Mouse (Mus musculus): ENCODE measurements at regions not wholly inside any gene's neighbourhood (a gene's known extent, or its start where the extent isn't known, plus 50 kb on each side); places are given as distances from the start of the nearest gene placed in this dataset.

DNA sequence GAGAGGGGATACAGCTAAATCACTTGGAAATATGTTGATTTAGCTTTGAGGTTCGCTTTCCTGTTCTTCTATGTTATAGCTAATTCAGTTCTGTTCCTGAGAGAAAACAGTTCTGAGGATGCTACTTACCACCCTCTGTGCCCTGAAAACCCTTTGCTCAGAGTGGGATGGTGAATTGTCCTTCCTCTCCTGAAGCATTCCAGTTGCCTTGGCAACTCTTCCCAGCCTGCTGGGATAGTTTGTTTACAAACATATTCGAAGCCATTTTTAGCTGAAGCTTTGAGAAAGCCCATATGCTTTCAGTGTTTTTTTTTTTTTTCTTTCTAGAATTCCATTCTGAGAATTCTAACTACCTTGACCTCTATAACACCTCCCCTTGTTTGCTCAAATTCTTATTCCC lies 530.1 kb upstream of the Marcks start:
- Histone ChIP-seq H3K4me3 (ENCODE audit: low read depth, low read length) (no peak overlapping the region), H3K9ac (ENCODE audit: low read depth, poor library complexity, severe bottlenecking) (no peak overlapping the region), H3K27me3 (ENCODE audit: control insufficient read depth, insufficient read depth, low read length, poor library complexity, severe bottlenecking) (no peaks in the 10 kb centered on the region), H3K9me3 (replicated peaks; ENCODE audit: control insufficient read depth, insufficient read depth, low read length, poor library complexity, severe bottlenecking) (no peaks in the 10 kb centered on the region), H3K27ac (ENCODE audit: insufficient read depth, low read length) (no peak overlapping the region), H3K36me3 (ENCODE audit: control insufficient read depth, insufficient read depth, low read length, poor library complexity, severe bottlenecking) (no peaks in the 10 kb centered on the region), H3K4me1 (ENCODE audit: control insufficient read depth, insufficient read depth, low read length) (peaks cover 3% of the 10 kb centered on the region)
- TF ChIP-seq POLR2A (IDR thresholded peaks at IDR 0.05; ENCODE audit: insufficient read depth, low read length) = no peak
- no peak for TF ChIP-seq CTCF (IDR thresholded peaks at IDR 0.05; ENCODE audit: low read depth, low read length)
- TF ChIP-seq EP300 (IDR thresholded peaks at IDR 0.05; ENCODE audit: insufficient read depth, low read depth, low read length) = no peak

DNA sequence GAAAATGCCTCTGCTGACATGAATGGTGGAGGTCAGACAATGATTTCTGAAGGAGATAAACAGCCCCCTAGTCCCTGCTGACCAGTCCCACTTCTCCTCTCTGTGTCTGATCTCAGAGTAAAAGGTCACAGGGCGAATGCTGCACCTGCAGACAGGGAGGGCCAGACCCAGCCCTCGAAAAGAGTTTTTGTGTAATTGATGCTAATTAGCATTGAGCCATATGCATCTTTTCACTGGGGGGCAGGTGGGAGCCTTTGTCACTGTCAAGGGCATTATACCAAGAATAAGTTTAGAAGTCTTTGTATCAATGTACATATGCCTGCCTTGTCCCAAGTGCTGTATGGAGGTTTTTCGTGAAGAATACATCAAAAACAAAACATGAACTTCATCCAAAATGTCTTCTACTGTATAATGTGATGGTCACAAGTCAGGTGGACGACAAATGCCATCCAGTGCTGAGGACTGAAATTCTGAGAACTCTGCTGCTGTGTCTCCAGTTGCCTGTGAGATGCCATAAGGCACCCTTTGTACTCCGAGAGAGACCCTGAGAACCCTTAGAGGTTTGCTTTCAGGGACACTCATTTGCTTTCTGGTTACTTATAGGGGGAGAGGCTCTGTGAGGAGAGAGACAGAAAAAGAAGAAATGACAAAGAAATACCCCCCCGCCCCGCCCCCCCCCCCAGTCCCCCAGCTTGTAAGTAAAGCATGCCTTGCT lies 528.5 kb upstream of the Marcks start:
- TF ChIP-seq EP300 (IDR thresholded peaks at IDR 0.05; ENCODE audit: insufficient read depth, low read depth, low read length) (0 out of 2 replicates have a peak, but pooled peaks have one; percentile 45), CTCF (IDR thresholded peaks at IDR 0.05; ENCODE audit: low read depth, low read length) (no peak)
- peaks cover 3% of the 10 kb centered on the region for H3K4me1 ChIP-seq (ENCODE audit: control insufficient read depth, insufficient read depth, low read length)
- no peak overlapping the region for H3K4me3 ChIP-seq (ENCODE audit: low read depth, low read length)
- H3K36me3 ChIP-seq (ENCODE audit: control insufficient read depth, insufficient read depth, low read length, poor library complexity, severe bottlenecking) = no peaks in the 10 kb centered on the region
- H3K27ac ChIP-seq (ENCODE audit: insufficient read depth, low read length) = no peak overlapping the region
- no peaks in the 10 kb centered on the region for H3K9me3 ChIP-seq (replicated peaks; ENCODE audit: control insufficient read depth, insufficient read depth, low read length, poor library complexity, severe bottlenecking)
- H3K9ac ChIP-seq (ENCODE audit: low read depth, poor library complexity, severe bottlenecking) = no peak overlapping the region
- no peaks in the 10 kb centered on the region for H3K27me3 ChIP-seq (ENCODE audit: control insufficient read depth, insufficient read depth, low read length, poor library complexity, severe bottlenecking)

DNA sequence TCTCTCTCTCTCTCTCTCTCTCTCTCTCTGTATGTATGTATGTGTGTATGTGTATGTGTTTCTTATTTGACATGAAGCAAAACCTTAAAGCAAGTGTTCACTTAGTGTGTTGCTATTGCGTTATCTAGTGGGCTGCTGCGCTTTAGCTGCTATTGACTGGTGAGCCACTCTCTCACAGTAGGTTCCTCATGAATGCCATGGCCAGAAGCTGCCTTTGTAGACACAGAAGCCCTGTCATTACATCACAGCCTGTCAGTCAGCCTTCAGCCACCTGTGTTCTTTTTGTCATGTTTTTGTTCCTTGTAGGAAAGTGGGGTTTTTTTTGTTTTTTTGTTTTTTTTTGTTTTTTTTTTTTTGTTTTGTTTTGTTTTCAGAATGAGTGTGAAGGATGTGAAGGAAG lies 527.8 kb upstream of the Marcks start:
- Histone ChIP-seq H3K36me3 (ENCODE audit: control insufficient read depth, insufficient read depth, low read length, poor library complexity, severe bottlenecking) (no peaks in the 10 kb centered on the region), H3K4me3 (ENCODE audit: low read depth, low read length) (no peak overlapping the region), H3K9me3 (replicated peaks; ENCODE audit: control insufficient read depth, insufficient read depth, low read length, poor library complexity, severe bottlenecking) (no peaks in the 10 kb centered on the region), H3K4me1 (ENCODE audit: control insufficient read depth, insufficient read depth, low read length) (peaks cover 3% of the 10 kb centered on the region), H3K27ac (ENCODE audit: insufficient read depth, low read length) (no peak overlapping the region), H3K9ac (ENCODE audit: low read depth, poor library complexity, severe bottlenecking) (no peak overlapping the region), H3K27me3 (ENCODE audit: control insufficient read depth, insufficient read depth, low read length, poor library complexity, severe bottlenecking) (no peaks in the 10 kb centered on the region)
- TF ChIP-seq CTCF (IDR thresholded peaks at IDR 0.05; ENCODE audit: low read depth, low read length) = no peak
- no peak for TF ChIP-seq POLR2A (IDR thresholded peaks at IDR 0.05; ENCODE audit: insufficient read depth, low read length)
- no peak for TF ChIP-seq EP300 (IDR thresholded peaks at IDR 0.05; ENCODE audit: insufficient read depth, low read depth, low read length)

DNA sequence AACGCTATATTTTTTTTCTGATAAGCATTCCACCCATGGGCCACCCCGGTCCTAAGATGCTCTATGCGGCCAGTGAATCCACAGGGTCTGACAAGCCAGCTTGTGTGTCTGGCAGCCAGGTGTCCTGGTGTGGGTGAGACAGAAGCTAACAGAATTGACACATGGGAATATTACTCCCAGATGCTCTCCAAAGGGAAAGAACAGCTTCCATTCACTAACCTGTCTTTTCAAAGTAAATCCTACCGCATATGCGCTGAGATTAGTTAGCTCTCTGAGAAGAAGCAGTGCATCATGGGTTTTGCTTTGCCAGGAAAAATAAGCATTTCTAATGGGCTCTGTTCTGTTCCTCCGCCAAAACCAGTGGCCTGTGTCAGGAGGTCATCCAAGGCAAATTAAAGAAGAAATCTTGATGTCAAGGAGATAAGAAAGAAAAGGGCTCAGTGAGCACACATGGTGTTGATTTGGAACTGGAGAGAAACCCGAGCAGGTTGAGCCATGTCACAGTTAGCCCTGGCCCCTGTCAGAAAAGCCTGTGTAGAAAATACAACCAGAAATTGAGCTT lies 498.4 kb upstream of the Marcks start:
- Histone ChIP-seq H3K27ac (ENCODE audit: insufficient read depth, low read length) (no peak overlapping the region), H3K9me3 (replicated peaks; ENCODE audit: control insufficient read depth, insufficient read depth, low read length, poor library complexity, severe bottlenecking) (no peaks in the 10 kb centered on the region), H3K36me3 (ENCODE audit: control insufficient read depth, insufficient read depth, low read length, poor library complexity, severe bottlenecking) (no peaks in the 10 kb centered on the region), H3K9ac (ENCODE audit: low read depth, poor library complexity, severe bottlenecking) (no peak overlapping the region), H3K4me3 (ENCODE audit: low read depth, low read length) (no peak overlapping the region), H3K27me3 (ENCODE audit: control insufficient read depth, insufficient read depth, low read length, poor library complexity, severe bottlenecking) (no peaks in the 10 kb centered on the region), H3K4me1 (ENCODE audit: control insufficient read depth, insufficient read depth, low read length) (no peaks in the 10 kb centered on the region)
- no peak for TF ChIP-seq CTCF (IDR thresholded peaks at IDR 0.05; ENCODE audit: low read depth, low read length)

DNA sequence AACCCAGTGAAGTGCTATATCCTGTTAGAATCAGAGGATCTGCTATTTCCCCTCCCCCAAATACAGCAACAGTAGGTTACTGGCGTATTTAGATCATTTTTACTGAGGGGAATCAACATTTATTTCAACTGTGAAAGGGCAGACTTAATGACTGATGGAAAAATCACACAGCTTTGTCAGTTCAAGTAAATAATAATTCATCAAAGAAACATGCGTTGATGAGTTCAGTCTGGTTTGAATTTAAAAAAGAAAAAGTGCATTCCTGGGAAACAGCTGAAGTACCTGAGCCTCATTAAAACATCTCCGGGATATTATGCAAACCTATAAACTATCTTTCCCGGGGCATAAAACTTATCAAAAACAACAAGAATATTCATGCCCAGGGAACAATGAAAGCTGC lies 497.7 kb upstream of the Marcks start:
- H3K27ac ChIP-seq (ENCODE audit: insufficient read depth, low read length) = no peak overlapping the region
- H3K27me3 ChIP-seq (ENCODE audit: control insufficient read depth, insufficient read depth, low read length, poor library complexity, severe bottlenecking) = no peaks in the 10 kb centered on the region
- no peak overlapping the region for H3K9ac ChIP-seq (ENCODE audit: low read depth, poor library complexity, severe bottlenecking)
- no peak overlapping the region for H3K4me3 ChIP-seq (ENCODE audit: low read depth, low read length)
- TF ChIP-seq POLR2A (IDR thresholded peaks at IDR 0.05; ENCODE audit: insufficient read depth, low read length) (no peak), EP300 (IDR thresholded peaks at IDR 0.05; ENCODE audit: insufficient read depth, low read depth, low read length) (no peak), CTCF (IDR thresholded peaks at IDR 0.05; ENCODE audit: low read depth, low read length) (no peak)
- no peaks in the 10 kb centered on the region for H3K36me3 ChIP-seq (ENCODE audit: control insufficient read depth, insufficient read depth, low read length, poor library complexity, severe bottlenecking)
- no peaks in the 10 kb centered on the region for H3K4me1 ChIP-seq (ENCODE audit: control insufficient read depth, insufficient read depth, low read length)
- H3K9me3 ChIP-seq (replicated peaks; ENCODE audit: control insufficient read depth, insufficient read depth, low read length, poor library complexity, severe bottlenecking) = no peaks in the 10 kb centered on the region

DNA sequence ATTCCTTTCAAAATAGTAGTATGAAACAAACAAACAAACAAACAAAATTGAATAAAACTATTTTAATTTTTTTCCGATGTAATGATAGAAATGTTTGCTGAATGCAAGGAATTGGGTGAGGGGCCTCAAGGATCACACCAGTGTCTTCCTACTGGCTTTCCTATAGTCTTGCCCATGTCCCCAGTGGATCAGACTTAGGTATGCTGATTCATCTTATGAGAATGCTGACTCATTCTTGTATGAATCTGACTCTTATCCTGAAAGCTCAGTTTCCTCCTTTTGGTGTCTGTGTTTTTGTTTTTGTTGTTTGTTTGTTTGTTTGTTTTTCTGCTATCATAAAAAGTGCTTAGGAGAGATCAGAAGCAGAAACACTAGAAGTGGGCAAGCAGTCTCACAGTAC lies 491.7 kb upstream of the Marcks start:
- Histone ChIP-seq H3K36me3 (ENCODE audit: control insufficient read depth, insufficient read depth, low read length, poor library complexity, severe bottlenecking) (no peaks in the 10 kb centered on the region), H3K4me3 (ENCODE audit: low read depth, low read length) (no peak overlapping the region), H3K4me1 (ENCODE audit: control insufficient read depth, insufficient read depth, low read length) (no peaks in the 10 kb centered on the region), H3K27ac (ENCODE audit: insufficient read depth, low read length) (no peak overlapping the region), H3K9ac (ENCODE audit: low read depth, poor library complexity, severe bottlenecking) (no peak overlapping the region), H3K9me3 (replicated peaks; ENCODE audit: control insufficient read depth, insufficient read depth, low read length, poor library complexity, severe bottlenecking) (no peaks in the 10 kb centered on the region), H3K27me3 (ENCODE audit: control insufficient read depth, insufficient read depth, low read length, poor library complexity, severe bottlenecking) (no peaks in the 10 kb centered on the region)
- no peak for TF ChIP-seq POLR2A (IDR thresholded peaks at IDR 0.05; ENCODE audit: insufficient read depth, low read length)
- TF ChIP-seq EP300 (IDR thresholded peaks at IDR 0.05; ENCODE audit: insufficient read depth, low read depth, low read length) = no peak
- TF ChIP-seq CTCF (IDR thresholded peaks at IDR 0.05; ENCODE audit: low read depth, low read length) = no peak

Data from ES-Bruce4 (cell line).